Mouse (Mus musculus) liver (tissue): ENCODE results near the gene Lhb.
"Not testable (repeated sequence)": the region's sequence is repeated elsewhere in the genome, so short reads cannot be mapped to it uniquely, and the experiment has no call there.

ENCODE experiments used
- DNase-seq: peaks from one replicate; pipeline ENCODE4 v3.0.0-alpha.2; 2020; ENCODE audit warnings: mixed read lengths

Gene Lhb

GRCm38 (mm10) chr7:45420615-45420919, at the start of gene Lhb:
Lhb (plus strand) TSS chr7:45420820.
- DNase-seq: no peak

- DNase-seq: no peak
Observed at GRCm38 (mm10) chr7:45372371-45372770, 48.2 kb upstream of the Lhb start.

GRCm38 (mm10) chr7:45374620-45375019, 46.0 kb upstream of the Lhb start:
- DNase-seq: no peak

- DNase-seq: no peak
Observed at GRCm38 (mm10) chr7:45376057-45376456, 44.6 kb upstream of the Lhb start.

GRCm38 (mm10) chr7:45386077-45386476, 34.5 kb upstream of the Lhb start:
- DNase-seq: no peak

- DNase-seq: no peak
Observed at GRCm38 (mm10) chr7:45395129-45395541, 25.5 kb upstream of the Lhb start.

- peak; percentile 100 for DNase-seq
Observed at GRCm38 (mm10) chr7:45395578-45396336, 24.9 kb upstream of the Lhb start, which contains the start of gene Snrnp70. Snrnp70 (minus strand) TSS chr7:45395742.

GRCm38 (mm10) chr7:45396337-45396775, 24.3 kb upstream of the Lhb start:
- DNase-seq: not testable (repeated sequence)

GRCm38 (mm10) chr7:45396787-45397186, 23.8 kb upstream of the Lhb start:
- no peak for DNase-seq

- no peak for DNase-seq
Observed at GRCm38 (mm10) chr7:45401521-45402085, 19.0 kb upstream of the Lhb start.

- DNase-seq: peak; percentile 77
Observed at GRCm38 (mm10) chr7:45403532-45404261, 16.9 kb upstream of the Lhb start.

GRCm38 (mm10) chr7:45405091-45406075, 15.2 kb upstream of the Lhb start, which contains the start of gene Kcna7:
Kcna7 (plus strand) TSS chr7:45405653.
- DNase-seq: peak; percentile 63

GRCm38 (mm10) chr7:45406157-45407156, 14.2 kb upstream of the Lhb start:
- DNase-seq: no peak

- DNase-seq: no peak
Observed at GRCm38 (mm10) chr7:45407836-45408235, 12.8 kb upstream of the Lhb start.

- no peak for DNase-seq
Observed at GRCm38 (mm10) chr7:45408351-45408750, 12.3 kb upstream of the Lhb start.

- DNase-seq: no peak
Observed at GRCm38 (mm10) chr7:45408949-45409348, 11.7 kb upstream of the Lhb start.

- DNase-seq: no peak
Observed at GRCm38 (mm10) chr7:45409497-45410163, 11.0 kb upstream of the Lhb start.

- DNase-seq: no peak
Observed at GRCm38 (mm10) chr7:45412421-45412820, 8.2 kb upstream of the Lhb start.

- peak; percentile 44 for DNase-seq
Observed at GRCm38 (mm10) chr7:45413113-45413863, 7.3 kb upstream of the Lhb start, which contains the start of gene Ntf5. Ntf5 (plus strand) TSS chr7:45413695.
